Mouse (Mus musculus) lung, postnatal 0 days (tissue): ENCODE measurements at regions not wholly inside any gene's neighbourhood (a gene's known extent, or its start where the extent isn't known, plus 50 kb on each side); places are given as distances from the start of the nearest gene placed in this dataset.

Source experiments
- CTCF ChIP-seq: IDR thresholded peaks from 2 replicates; pipeline ENCODE4 v1.5.1; 2016; ENCODE audit warnings: antibody characterized with exemption, mild to moderate bottlenecking
- EP300 ChIP-seq: IDR thresholded peaks from 2 replicates; pipeline ENCODE4 v1.6.1; 2016; ENCODE audit warnings: antibody characterized with exemption, mild to moderate bottlenecking, control low read depth

DNA sequence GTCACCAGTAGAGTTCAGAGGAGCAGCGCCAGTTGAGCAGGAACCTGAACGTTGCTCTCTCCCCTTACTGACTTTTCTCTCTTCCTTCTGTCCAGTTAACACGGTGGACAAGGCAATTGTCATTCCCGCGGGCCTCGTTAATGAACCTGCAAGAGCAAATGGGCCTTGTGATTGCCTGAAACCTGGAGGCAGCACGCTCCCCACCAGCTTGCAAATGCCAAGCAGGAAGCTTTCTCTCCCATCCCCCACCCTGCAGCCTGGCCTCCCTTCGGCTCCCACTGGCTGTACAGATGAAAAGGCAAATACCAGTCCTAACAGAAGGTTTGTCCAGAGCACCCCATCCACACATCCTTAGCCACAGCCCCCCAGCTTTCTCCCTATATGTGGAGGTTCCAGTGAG lies 298.3 kb downstream of the Bcor start:
- TF ChIP-seq EP300 (no peak), CTCF (no peak)
